Mouse (Mus musculus) layer of hippocampus, postnatal 36 days (tissue): ENCODE measurements around the gene Pdlim5. TPM values are rescaled to one million over a fixed set of nuclear protein-coding genes. Genes with fewer than 3 reads are reported as not detected.
"Not testable (repeated sequence)": the region's sequence is repeated elsewhere in the genome, so short reads cannot be mapped to it uniquely, and the experiment has no call there.

Experiments used
- DNase-seq, 2 experiments: peaks; one replicate each; pipeline ENCODE4 v3.0.0; 2022
- total RNA-seq, 2 experiments: library from RNA; stranded (reverse); gene quantifications; 2 replicates each; pipeline ENCODE4 v1.2.3; 2021

Gene Pdlim5
- 10 to 100 TPM; 22.6 to 25.7 TPM for total RNA-seq

- peak; percentile 88 to 89 for DNase-seq
These were observed at the start of gene Pdlim5 for GRCm38 (mm10) chr3:142395520-142396193. Gene Pdlim5, minus strand, starts transcription at chr3:142395696.

- no peak for DNase-seq
These were observed 48.2 kb upstream of the Pdlim5 start for GRCm38 (mm10) chr3:142443710-142444043.

GRCm38 (mm10) chr3:142443006-142443709, 47.7 kb upstream of the Pdlim5 start:
- DNase-seq, result peak; percentile 69 to 72

- no peak for DNase-seq
These were observed 46.7 kb upstream of the Pdlim5 start for GRCm38 (mm10) chr3:142442161-142442560.

- DNase-seq, result no peak
These were observed 45.6 kb upstream of the Pdlim5 start for GRCm38 (mm10) chr3:142441142-142441541.

- no peak for DNase-seq
These were observed 44.7 kb upstream of the Pdlim5 start for GRCm38 (mm10) chr3:142440191-142440590.

- no peak for DNase-seq
These were observed 44.1 kb upstream of the Pdlim5 start for GRCm38 (mm10) chr3:142439591-142440093.

GRCm38 (mm10) chr3:142438630-142439029, 43.1 kb upstream of the Pdlim5 start:
- DNase-seq, result not testable (repeated sequence)

DNA sequence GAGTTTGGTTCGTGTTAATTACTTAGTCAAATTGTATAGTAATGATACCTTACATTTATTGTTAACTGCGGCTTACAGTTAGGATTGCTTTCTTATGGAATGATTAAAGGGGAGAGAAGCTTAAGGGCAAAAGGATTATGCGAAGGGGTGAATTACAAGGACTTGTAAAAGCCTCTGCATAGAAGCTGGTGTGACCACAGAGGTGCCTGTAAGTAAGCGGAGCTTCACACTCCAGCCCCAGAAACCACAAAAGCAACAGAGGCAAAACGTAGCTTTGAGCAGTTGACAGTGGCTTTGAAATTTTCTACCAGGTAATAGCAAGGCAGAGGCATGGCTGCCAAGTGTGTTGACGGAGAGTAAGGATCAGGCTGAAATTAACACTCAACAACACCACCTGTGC, 41.3 kb upstream of the Pdlim5 start:
- DNase-seq, result no peak

- DNase-seq, result no peak
These were observed 40.7 kb upstream of the Pdlim5 start for GRCm38 (mm10) chr3:142436212-142436611.

- DNase-seq, result no peak
These were observed 39.3 kb upstream of the Pdlim5 start for GRCm38 (mm10) chr3:142434786-142435168.

- DNase-seq, result no peak
These were observed 38.8 kb upstream of the Pdlim5 start for GRCm38 (mm10) chr3:142434127-142434785.

GRCm38 (mm10) chr3:142431481-142431880, 36.0 kb upstream of the Pdlim5 start:
- DNase-seq, result no peak

DNA sequence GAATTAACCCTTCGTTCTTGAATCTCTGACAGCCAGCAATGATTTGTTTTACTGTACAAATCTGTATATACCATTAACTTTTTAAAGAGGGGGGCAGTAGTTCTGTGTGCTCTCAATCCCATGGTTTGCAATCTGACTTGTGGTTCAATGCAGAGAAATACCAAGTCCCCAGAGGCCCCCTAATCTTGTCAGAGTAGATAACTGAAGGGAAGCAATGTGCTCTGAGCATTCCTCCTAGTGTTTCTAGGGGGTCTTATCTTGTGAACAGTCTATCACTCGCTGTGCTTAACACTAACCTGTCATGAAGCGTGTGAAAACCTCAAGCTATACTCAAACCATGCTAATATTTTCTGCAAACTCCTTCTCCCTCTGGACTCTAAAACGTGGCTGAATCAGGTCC, 34.6 kb upstream of the Pdlim5 start:
- no peak for DNase-seq

DNA sequence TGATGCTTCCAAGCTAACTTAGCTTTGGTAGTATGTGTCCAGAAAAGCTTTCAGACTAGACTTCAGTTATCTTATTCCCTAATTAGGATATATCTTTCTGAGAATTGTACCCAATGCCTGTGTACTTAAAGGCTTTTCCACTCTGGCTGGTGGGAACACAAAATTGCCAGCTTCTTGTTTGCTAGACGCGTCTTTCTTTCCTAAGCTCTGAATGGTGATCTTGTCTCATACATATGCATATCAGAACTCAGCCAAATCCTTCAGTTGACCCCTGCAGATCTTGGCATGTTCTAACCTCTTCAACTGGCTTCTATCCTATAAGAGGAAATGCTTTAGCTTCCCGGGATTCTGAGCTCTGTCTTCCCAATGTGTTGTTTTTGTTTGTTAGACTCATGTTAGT, 31.3 kb upstream of the Pdlim5 start:
- no peak for DNase-seq

- no peak for DNase-seq
These were observed 28.6 kb upstream of the Pdlim5 start for GRCm38 (mm10) chr3:142424134-142424533.

GRCm38 (mm10) chr3:142423501-142423917, 28.0 kb upstream of the Pdlim5 start:
- DNase-seq, result no peak

GRCm38 (mm10) chr3:142422229-142422628, 26.7 kb upstream of the Pdlim5 start:
- no peak for DNase-seq

DNA sequence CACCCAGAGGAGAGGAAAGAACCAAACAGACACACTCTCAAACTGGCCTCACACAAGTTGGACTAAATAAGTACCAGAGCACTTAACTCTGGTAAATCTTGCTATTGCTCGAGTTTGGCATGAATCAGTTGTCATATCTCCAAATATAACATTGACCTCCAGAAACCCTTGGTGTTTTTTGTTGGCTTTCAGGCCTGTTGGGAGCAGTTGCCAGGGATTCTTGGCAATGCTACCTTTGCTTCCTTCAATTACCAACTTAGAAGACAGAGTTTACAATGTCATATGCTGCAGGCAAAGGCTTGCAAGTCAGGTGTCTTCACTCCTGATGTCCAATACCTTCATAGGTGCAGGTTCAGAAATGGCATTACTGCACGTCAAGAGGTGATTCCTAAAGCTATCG, 26.0 kb upstream of the Pdlim5 start:
- no peak for DNase-seq

- DNase-seq, result no peak
These were observed 22.5 kb upstream of the Pdlim5 start for GRCm38 (mm10) chr3:142417996-142418395.

DNA sequence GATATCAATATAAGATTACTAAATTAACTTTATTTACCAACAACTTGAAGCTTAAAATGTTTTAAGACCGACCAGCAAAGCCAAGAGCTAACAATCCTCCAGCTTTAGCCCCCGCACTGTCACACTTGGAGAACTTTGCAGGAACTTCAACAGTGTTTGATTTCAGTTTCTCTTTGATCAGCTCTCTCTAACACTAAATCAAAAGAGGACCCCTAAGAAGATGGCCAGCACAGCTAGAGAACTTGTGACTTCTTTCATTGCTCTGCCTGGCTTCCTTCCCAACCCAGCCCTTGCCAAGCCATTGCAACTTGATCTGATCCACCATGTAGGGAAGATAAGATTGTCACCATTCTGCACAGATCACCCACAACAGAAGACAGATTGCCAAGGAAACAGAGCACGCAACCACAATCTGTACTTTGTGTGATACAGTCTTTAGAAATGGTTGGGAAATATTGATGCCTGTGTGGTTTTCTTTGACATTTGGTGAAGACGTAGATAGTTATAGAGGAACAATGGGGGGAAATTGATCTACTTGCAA, 17.9 kb upstream of the Pdlim5 start:
- no peak for DNase-seq

- no peak for DNase-seq
These were observed 15.4 kb upstream of the Pdlim5 start for GRCm38 (mm10) chr3:142410930-142411329.
